Mouse (Mus musculus) liver (tissue): ENCODE measurements around the gene Mtmr10.

Experiments
- DNase-seq: peaks from one replicate; pipeline ENCODE4 v3.0.0-alpha.2; 2020; ENCODE audit warnings: mixed read lengths

Mtmr10 gene

GRCm38 (mm10) chr7:64296286-64297010 is 9.0 kb downstream of the Mtmr10 start:
- DNase-seq: no peak

GRCm38 (mm10) chr7:64310241-64310640 is 22.8 kb downstream of the Mtmr10 start:
- DNase-seq: no peak

GRCm38 (mm10) chr7:64310756-64311155 is 23.3 kb downstream of the Mtmr10 start:
- DNase-seq: no peak

- DNase-seq: no peak
These were observed 25.4 kb downstream of the Mtmr10 start for GRCm38 (mm10) chr7:64312811-64313210.

- DNase-seq: no peak
These were observed 33.7 kb downstream of the Mtmr10 start for GRCm38 (mm10) chr7:64321125-64321524.

GRCm38 (mm10) chr7:64321658-64322057 is 34.2 kb downstream of the Mtmr10 start:
- no peak for DNase-seq

- DNase-seq: peak; percentile 83
These were observed 39.4 kb downstream of the Mtmr10 start for GRCm38 (mm10) chr7:64326892-64327291.

GRCm38 (mm10) chr7:64327486-64327885 is 40.0 kb downstream of the Mtmr10 start:
- no peak for DNase-seq

GRCm38 (mm10) chr7:64331309-64331708 is 43.9 kb downstream of the Mtmr10 start:
- no peak for DNase-seq

- DNase-seq: no peak
These were observed 45.2 kb downstream of the Mtmr10 start for GRCm38 (mm10) chr7:64332686-64333085.

- no peak for DNase-seq
These were observed 60.4 kb downstream of the Mtmr10 start for GRCm38 (mm10) chr7:64347813-64348212.

- no peak for DNase-seq
These were observed 61.9 kb downstream of the Mtmr10 start for GRCm38 (mm10) chr7:64349147-64349861.

GRCm38 (mm10) chr7:64351087-64351486 is 63.6 kb downstream of the Mtmr10 start:
- no peak for DNase-seq

GRCm38 (mm10) chr7:64354206-64354605 is 66.8 kb downstream of the Mtmr10 start:
- no peak for DNase-seq

- DNase-seq: no peak
These were observed 69.2 kb downstream of the Mtmr10 start for GRCm38 (mm10) chr7:64356661-64357060.

- DNase-seq: no peak
These were observed 70.0 kb downstream of the Mtmr10 start for GRCm38 (mm10) chr7:64357405-64357804.

GRCm38 (mm10) chr7:64358666-64359065 is 71.2 kb downstream of the Mtmr10 start:
- DNase-seq: no peak

GRCm38 (mm10) chr7:64359943-64360585 is 72.6 kb downstream of the Mtmr10 start:
- no peak for DNase-seq

GRCm38 (mm10) chr7:64360586-64360945 is 73.1 kb downstream of the Mtmr10 start:
- no peak for DNase-seq

- no peak for DNase-seq
These were observed 78.4 kb downstream of the Mtmr10 start for GRCm38 (mm10) chr7:64365863-64366262.

- DNase-seq: no peak
These were observed 82.4 kb downstream of the Mtmr10 start for GRCm38 (mm10) chr7:64369841-64370240.

GRCm38 (mm10) chr7:64371940-64372878 is 84.8 kb downstream of the Mtmr10 start:
- no peak for DNase-seq
